In genomic region chr17:28827665-28828231, GRCm38 (mm10) we compare ENCODE assay signal across 23 mouse cellular contexts. TPM values are rescaled to one million over a fixed set of nuclear protein-coding genes. Genes with fewer than 3 reads are reported as not detected.
A peak's percentile ranks its signal among the peaks of the same experiment; 100 is the strongest.
DNase-seq lines count a peak whose midpoint lies in the region; ATAC-seq and TF ChIP-seq lines count a peak whose summit lies in the region.
"Had no signal": no experiment of that assay in that cellular context is flagged by ENCODE, and none has a peak within 500 bp of the region (broad histone marks: within the 10 kb centered on the region; RNA-seq: fewer than 3 reads in every experiment).

No protein-coding gene starts in this region.

- no peak for TF ChIP-seq POLR2A in bone marrow, adult 2 months (IDR thresholded peaks at IDR 0.05; ENCODE audit: borderline replicate concordance, control insufficient read depth, low read depth, low read length)
- no peak for TF ChIP-seq POLR2A in cortical plate, adult 2 months (IDR thresholded peaks at IDR 0.05; ENCODE audit: extremely low read depth, insufficient read depth, low read length)

- TF ChIP-seq CTCF in intestine, postnatal 0 days (IDR thresholded peaks at IDR 0.05; ENCODE audit: low read depth) = peak; percentile 34; the same call in 1 of the 2 replicates
- TF ChIP-seq CTCF in bone marrow, adult 2 months (IDR thresholded peaks at IDR 0.05; ENCODE audit: control insufficient read depth, insufficient read depth, low read length) = no peak
- no peak for TF ChIP-seq CTCF in cortical plate, adult 2 months (IDR thresholded peaks at IDR 0.05; ENCODE audit: extremely low read depth, insufficient read depth, low read length)

- H3K27ac ChIP-seq in intestine, postnatal 0 days (ENCODE audit: low read depth, low read length) = no peak overlapping the region
- H3K27ac ChIP-seq in intestine, embryonic 15.5 days = no peak overlapping the region
- H3K27ac ChIP-seq in bone marrow, adult 2 months (ENCODE audit: control insufficient read depth, insufficient read depth, low read depth, low read length, poor library complexity) = peak overlapping the region; percentile 87
- peak overlapping the region; percentile 76 for H3K27ac ChIP-seq in cortical plate, adult 2 months (ENCODE audit: insufficient read depth, low read length)
- peak overlapping the region; percentile 99 for H3K27ac ChIP-seq in liver, embryonic 15.5 days (replicated peaks)
- H3K27ac ChIP-seq: embryonic facial prominence, embryonic 13.5 days; heart, embryonic 15.5 days; limb, embryonic 13.5 days; midbrain, embryonic 12.5 days; neural tube, embryonic 13.5 days; stomach, embryonic 15.5 days had no signal

- H3K4me2 ChIP-seq in intestine, postnatal 0 days (replicated peaks; ENCODE audit: low read depth) = no peak overlapping the region
- H3K4me2 ChIP-seq in intestine, embryonic 15.5 days (replicated peaks) = no peak overlapping the region
- peak overlapping the region; percentile 80 for H3K4me2 ChIP-seq in liver, embryonic 15.5 days
- H3K4me2 ChIP-seq: embryonic facial prominence, embryonic 13.5 days; heart, embryonic 15.5 days; limb, embryonic 13.5 days; midbrain, embryonic 12.5 days; neural tube, embryonic 13.5 days; stomach, embryonic 15.5 days had no signal

- DNase-seq in thymus, postnatal 10 days (ENCODE audit: low spot score in 2 of 2) = no peak
- DNase-seq in neural tube, embryonic 10.5 days (ENCODE audit: extremely low spot score, low spot score) = no peak
- DNase-seq: cerebellum, adult 9-11 months; heart, adult 11 months; kidney, adult 11 months; kidney, postnatal 10 days; thymus, adult 2 months had no signal

- WGBS in intestine, postnatal 0 days = 78% methylated on average over 8 of the region's 8 CpGs
- 80% methylated on average over 8 of the region's 8 CpGs for WGBS in intestine, embryonic 15.5 days
- WGBS in bone marrow, adult 2 months = 84% methylated on average over 8 of the region's 8 CpGs
- WGBS in liver, embryonic 15.5 days (ENCODE audit: insufficient replicate concordance) = 66% methylated on average over 8 of the region's 8 CpGs

- H3K4me3 ChIP-seq in intestine, postnatal 0 days (ENCODE audit: low read depth, low read length) = no peak overlapping the region
- H3K4me3 ChIP-seq in intestine, embryonic 15.5 days (replicated peaks) = no peak overlapping the region
- H3K4me3 ChIP-seq in bone marrow, adult 2 months (replicated peaks; ENCODE audit: control insufficient read depth, low read depth, low read length) = no peak overlapping the region
- no peak overlapping the region for H3K4me3 ChIP-seq in cortical plate, adult 2 months (ENCODE audit: insufficient read depth, low read length)
- peak overlapping the region; percentile 59 for H3K4me3 ChIP-seq in liver, embryonic 15.5 days (replicated peaks)
- H3K4me3 ChIP-seq: embryonic facial prominence, embryonic 13.5 days; heart, embryonic 15.5 days; limb, embryonic 13.5 days; midbrain, embryonic 12.5 days; neural tube, embryonic 13.5 days; stomach, embryonic 15.5 days had no signal

- no peak for ATAC-seq in intestine, postnatal 0 days
- no peak for ATAC-seq in intestine, embryonic 15.5 days
- ATAC-seq in liver, embryonic 15.5 days (ENCODE audit: insufficient read depth) = no peak
- ATAC-seq: forebrain, embryonic 16.5 days; hindbrain, embryonic 16.5 days; lung, postnatal 0 days had no signal

- H3K9ac ChIP-seq in intestine, postnatal 0 days (ENCODE audit: low read depth, low read length) = no peak overlapping the region
- no peak overlapping the region for H3K9ac ChIP-seq in intestine, embryonic 15.5 days
- H3K9ac ChIP-seq in liver, embryonic 15.5 days = peak overlapping the region; percentile 69
- H3K9ac ChIP-seq: embryonic facial prominence, embryonic 13.5 days; heart, embryonic 15.5 days; limb, embryonic 13.5 days; midbrain, embryonic 12.5 days; neural tube, embryonic 13.5 days; stomach, embryonic 15.5 days had no signal

- H3K36me3 ChIP-seq in intestine, postnatal 0 days (ENCODE audit: control insufficient read depth, insufficient read depth) = peaks cover 93% of the 10 kb centered on the region
- peaks cover 36% of the 10 kb centered on the region for H3K36me3 ChIP-seq in intestine, embryonic 15.5 days
- peaks cover 100% of the 10 kb centered on the region for H3K36me3 ChIP-seq in liver, embryonic 15.5 days (replicated peaks)

- no peaks in the 10 kb centered on the region for H3K27me3 ChIP-seq in intestine, postnatal 0 days (replicated peaks; ENCODE audit: control insufficient read depth, insufficient read depth, low read length)
- H3K27me3 ChIP-seq in intestine, embryonic 15.5 days (replicated peaks) = no peaks in the 10 kb centered on the region
- no peaks in the 10 kb centered on the region for H3K27me3 ChIP-seq in liver, embryonic 15.5 days
- H3K27me3 ChIP-seq: embryonic facial prominence, embryonic 13.5 days; heart, embryonic 15.5 days; limb, embryonic 13.5 days; midbrain, embryonic 12.5 days; neural tube, embryonic 13.5 days; stomach, embryonic 15.5 days had no signal

- H3K4me1 ChIP-seq in intestine, postnatal 0 days (replicated peaks; ENCODE audit: control insufficient read depth, insufficient read depth, low read length) = peaks cover 11% of the 10 kb centered on the region; the same call in 1 of the 2 replicates
- H3K4me1 ChIP-seq in intestine, embryonic 15.5 days (replicated peaks) = 0 out of 2 replicates have a peak, but pooled peaks cover 7% of the 10 kb centered on the region
- peaks cover 4% of the 10 kb centered on the region; the same call in 1 of the 2 replicates for H3K4me1 ChIP-seq in bone marrow, adult 2 months (ENCODE audit: control insufficient read depth, insufficient read depth, low read length)
- H3K4me1 ChIP-seq in cortical plate, adult 2 months (ENCODE audit: control insufficient read depth, insufficient read depth, low read length) = peaks cover 16% of the 10 kb centered on the region
- H3K4me1 ChIP-seq in liver, embryonic 15.5 days (replicated peaks) = peaks cover 98% of the 10 kb centered on the region
- H3K4me1 ChIP-seq: embryonic facial prominence, embryonic 13.5 days; limb, embryonic 13.5 days; midbrain, embryonic 12.5 days; neural tube, embryonic 13.5 days; stomach, embryonic 15.5 days had no signal

- no peaks in the 10 kb centered on the region for H3K9me3 ChIP-seq in intestine, postnatal 0 days (ENCODE audit: control insufficient read depth)
- no peaks in the 10 kb centered on the region for H3K9me3 ChIP-seq in intestine, embryonic 15.5 days
- no peaks in the 10 kb centered on the region for H3K9me3 ChIP-seq in liver, embryonic 15.5 days (replicated peaks)
- H3K9me3 ChIP-seq: embryonic facial prominence, embryonic 13.5 days; heart, embryonic 15.5 days; limb, embryonic 13.5 days; midbrain, embryonic 12.5 days; neural tube, embryonic 13.5 days; stomach, embryonic 15.5 days had no signal

RNA-seq across cellular contexts. Expression of gene Brpf3, which starts 26.9 kb away (rescaled TPM):
- 42.9 and 44.4 TPM in 2 replicates for polyA plus RNA-seq in intestine, postnatal 0 days (2015; fragmentation: Nextera tagmentation; extraction: Ambion mirVana)
- polyA plus RNA-seq in intestine, embryonic 15.5 days (2015; fragmentation: Nextera tagmentation; extraction: Ambion mirVana) = 13.1 and 18.1 TPM in 2 replicates
- 117 and 133 TPM in 2 replicates for polyA plus RNA-seq in bone marrow, adult 2 months (2011; ENCODE audit: insufficient read depth, insufficient read length, low replicate concordance, missing spikeins)
- 45.2 and 45.6 TPM in 2 replicates for polyA plus RNA-seq in cortical plate, adult 2 months (2012; rRNA removed)
- 74.7 and 78.4 TPM in 2 replicates for polyA plus RNA-seq in liver, embryonic 15.5 days (2015; fragmentation: Nextera tagmentation; extraction: Ambion mirVana)

RNA-seq across cellular contexts. Expression of gene Pnpla1, which starts 30.5 kb away (rescaled TPM):
- polyA plus RNA-seq in intestine, postnatal 0 days (2015; fragmentation: Nextera tagmentation; extraction: Ambion mirVana) = 0.12 and 0.20 TPM in 2 replicates
- 0.95 and 1.2 TPM in 2 replicates for polyA plus RNA-seq in intestine, embryonic 15.5 days (2015; fragmentation: Nextera tagmentation; extraction: Ambion mirVana)
- polyA plus RNA-seq in bone marrow, adult 2 months (2011; ENCODE audit: insufficient read depth, insufficient read length, low replicate concordance, missing spikeins) = 0.67 TPM in 1 of 2 replicates, not detected in the other
- polyA plus RNA-seq in cortical plate, adult 2 months (2012; rRNA removed) = 0.32 and 0.40 TPM in 2 replicates
- 0.06 and 0.13 TPM in 2 replicates for polyA plus RNA-seq in liver, embryonic 15.5 days (2015; fragmentation: Nextera tagmentation; extraction: Ambion mirVana)
- polyA plus RNA-seq: C2C12; forebrain, embryonic 16.5 days; heart, embryonic 15.5 days; hindbrain, embryonic 16.5 days; midbrain, embryonic 12.5 days; neural tube, embryonic 13.5 days; spleen, adult 2 months had no signal

RNA-seq across cellular contexts. Expression of gene Mapk13, which starts 58.7 kb away (rescaled TPM):
- polyA plus RNA-seq in intestine, postnatal 0 days (2015; fragmentation: Nextera tagmentation; extraction: Ambion mirVana) = 204 and 222 TPM in 2 replicates
- polyA plus RNA-seq in intestine, embryonic 15.5 days (2015; fragmentation: Nextera tagmentation; extraction: Ambion mirVana) = 214 and 219 TPM in 2 replicates
- polyA plus RNA-seq in bone marrow, adult 2 months (2011; ENCODE audit: insufficient read depth, insufficient read length, low replicate concordance, missing spikeins) = 37.7 and 70.0 TPM in 2 replicates
- polyA plus RNA-seq in cortical plate, adult 2 months (2012; rRNA removed) = 1.4 and 1.8 TPM in 2 replicates
- 7.3 and 8.9 TPM in 2 replicates for polyA plus RNA-seq in liver, embryonic 15.5 days (2015; fragmentation: Nextera tagmentation; extraction: Ambion mirVana)
- polyA plus RNA-seq: C2C12 had no signal

Comparison
In these comparisons a context has a peak if more than half of its experiments do, and no peak if none do; other contexts are left out.
1. H3K27ac ChIP-seq: peak in bone marrow, adult 2 months (single experiment), cortical plate, adult 2 months (single experiment) and liver, embryonic 15.5 days (single experiment); none in intestine, postnatal 0 days (single experiment) and intestine, embryonic 15.5 days (single experiment).